Mouse (Mus musculus) hindbrain, postnatal 0 days (tissue): ENCODE measurements around the gene Slc36a3. TPM values are rescaled to one million over a fixed set of nuclear protein-coding genes. Genes with fewer than 3 reads are reported as not detected.
"Not testable (repeated sequence)": the region's sequence is repeated elsewhere in the genome, so short reads cannot be mapped to it uniquely, and the experiment has no call there.

Experiments
- ATAC-seq: fragments of 200-750 bp; cut with Nextera tagmentation; 2 replicates; pipeline ENCODE4 v1.8.0; 2017; ENCODE audit warnings: mild to moderate bottlenecking, moderate TSS enrichment, moderate library complexity
- DNase-seq: peaks from one replicate; pipeline ENCODE4 v3.0.0-alpha.2; 2015; ENCODE audit warnings: low spot score
- H3K27ac ChIP-seq: fragments of 300-500 bp; sonication (generic); 2 replicates; pipeline ENCODE4 v1.5.1; 2014; ENCODE audit warnings: mild to moderate bottlenecking
- H3K27me3 ChIP-seq: fragments of 300-500 bp; sonication (generic); 2 replicates; pipeline ENCODE4 v1.6.1; 2014; ENCODE audit warnings: low read length, mixed read lengths; ENCODE audit not compliant: insufficient read depth
- H3K36me3 ChIP-seq: fragments of 300-500 bp; sonication (generic); 2 replicates; pipeline ENCODE4 v1.6.1; 2014; ENCODE audit warnings: low read length, mixed read lengths; ENCODE audit not compliant: insufficient read depth
- H3K4me1 ChIP-seq: fragments of 300-500 bp; sonication (generic); 2 replicates; pipeline ENCODE4 v1.6.1; 2014; ENCODE audit warnings: antibody characterized with exemption, low read length, mixed read lengths; ENCODE audit not compliant: insufficient read depth
- H3K4me2 ChIP-seq: fragments of 300-500 bp; sonication (generic); 2 replicates; pipeline ENCODE4 v1.6.1; 2014; ENCODE audit warnings: low read depth, mild to moderate bottlenecking, low read length, moderate library complexity, mixed read lengths
- H3K4me3 ChIP-seq: fragments of 300-500 bp; sonication (generic); 2 replicates; pipeline ENCODE4 v1.5.1; 2014; ENCODE audit warnings: low read length
- H3K9ac ChIP-seq: fragments of 300-500 bp; sonication (generic); replicated peaks from 2 replicates; pipeline ENCODE4 v1.6.1; 2014; ENCODE audit warnings: mild to moderate bottlenecking, low read length, moderate library complexity, mixed read lengths
- H3K9me3 ChIP-seq: fragments of 300-500 bp; sonication (generic); 2 replicates; pipeline ENCODE4 v1.6.1; 2016; ENCODE audit warnings: low read length, mixed read lengths
- CTCF ChIP-seq: IDR thresholded peaks from 2 replicates; pipeline ENCODE4 v1.5.1; 2016; ENCODE audit warnings: antibody characterized with exemption, control low read depth, low read depth
- WGBS: fragments of 180-500 bp; shearing (Covaris S2); extraction: QIAGEN DNeasy Blood & Tissue Kit; methylation state at CpG from one replicate; pipeline ENCODE4 v1.1.7; 2014; 5-methylcytosine and 5-hydroxymethylcytosine counted together
- polyA plus RNA-seq: library from polyadenylated mRNA; unstranded; fragments of >200 nt; fragmentation: Nextera tagmentation; extraction: Ambion mirVana; gene quantifications from 2 replicates; pipeline ENCODE4 v1.2.1, GENCODE M21; 2015
- total RNA-seq: library from RNA; depleted of rRNA; stranded (reverse); fragments of >200 nt; gene quantifications from 2 replicates; pipeline ENCODE4 v1.2.3, GENCODE M21; 2014

Slc36a3 gene
- total and polyA plus RNA-seq, 2 experiments from 2014 or later, result not detected

GRCm38 (mm10) chr11:55120821-55121271 is 30.7 kb downstream of the Slc36a3 start:
- no peaks in the 10 kb centered on the region for H3K4me1 ChIP-seq
- peak overlapping the region; percentile 66; the same call in 1 of the 2 replicates for H3K27ac ChIP-seq
- no peaks in the 10 kb centered on the region for H3K36me3 ChIP-seq
- H3K9me3 ChIP-seq, result no peaks in the 10 kb centered on the region
- ATAC-seq (no peak), DNase-seq (no peak)
- H3K4me3 ChIP-seq, result no peak overlapping the region
- 75% methylated on average over 8 of the region's 8 CpGs for WGBS
- no peak overlapping the region for H3K4me2 ChIP-seq
- H3K9ac ChIP-seq, result no peak overlapping the region
- TF ChIP-seq CTCF, result no peak
- no peaks in the 10 kb centered on the region for H3K27me3 ChIP-seq

- ATAC-seq (no peak), DNase-seq (no peak)
- H3K4me3 ChIP-seq, result no peak overlapping the region
- H3K27ac ChIP-seq, result peak overlapping the region; percentile 66; the same call in 1 of the 2 replicates
- no peak for TF ChIP-seq CTCF
- no peak overlapping the region for H3K4me2 ChIP-seq
- no peaks in the 10 kb centered on the region for H3K36me3 ChIP-seq
- no peaks in the 10 kb centered on the region for H3K4me1 ChIP-seq
- no peak overlapping the region for H3K9ac ChIP-seq
- no peaks in the 10 kb centered on the region for H3K27me3 ChIP-seq
- H3K9me3 ChIP-seq, result no peaks in the 10 kb centered on the region
These were observed 31.2 kb downstream of the Slc36a3 start for GRCm38 (mm10) chr11:55120279-55120678.

DNA sequence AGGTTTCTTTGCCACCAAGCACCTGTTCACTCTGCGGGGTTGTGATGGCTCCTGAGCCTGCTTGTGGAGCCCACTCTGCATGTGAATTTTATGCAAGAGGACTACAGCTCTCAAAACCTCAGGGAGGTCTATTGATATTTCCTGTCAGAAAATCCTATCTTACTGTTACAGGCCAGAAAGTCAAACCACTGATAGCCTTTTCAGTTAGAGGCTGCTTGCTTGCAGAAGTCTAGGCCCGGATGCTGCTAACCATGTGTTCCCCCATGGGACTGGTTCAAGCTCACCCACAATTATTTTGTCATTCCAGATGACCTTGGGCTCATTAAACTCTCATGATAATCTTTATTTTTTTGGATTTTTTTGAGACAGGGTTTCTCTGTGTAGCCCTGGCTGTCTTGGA is 34.5 kb downstream of the Slc36a3 start:
- H3K9me3 ChIP-seq, result no peaks in the 10 kb centered on the region
- no peaks in the 10 kb centered on the region for H3K27me3 ChIP-seq
- no peak for DNase-seq
- H3K4me1 ChIP-seq, result no peaks in the 10 kb centered on the region
- no peak for ATAC-seq
- no peaks in the 10 kb centered on the region for H3K36me3 ChIP-seq
- H3K27ac ChIP-seq, result no peak overlapping the region
- WGBS, result 90% methylated on average over 2 of the region's 2 CpGs
- no peak overlapping the region for H3K9ac ChIP-seq
- H3K4me2 ChIP-seq, result no peak overlapping the region
- TF ChIP-seq CTCF, result no peak
- H3K4me3 ChIP-seq, result no peak overlapping the region

DNA sequence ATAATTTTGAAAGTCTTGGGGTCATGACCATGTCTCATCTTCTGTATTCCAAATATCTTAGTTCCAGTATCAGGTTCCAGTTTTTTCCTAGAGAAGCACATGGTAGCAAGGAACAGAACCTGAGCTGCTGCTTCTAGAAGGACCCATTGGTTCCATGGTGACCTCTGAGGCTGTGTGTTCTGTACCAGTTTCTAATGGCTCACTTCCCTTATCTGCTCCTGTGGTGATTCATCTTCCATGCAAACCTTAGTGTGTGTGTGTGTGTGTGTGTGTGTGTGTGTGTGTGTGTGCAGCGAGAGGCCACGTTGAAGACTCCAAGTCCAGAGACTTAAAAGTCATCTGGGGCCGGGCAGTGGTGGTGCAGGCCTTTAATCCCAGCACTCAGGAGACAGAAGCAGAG is 35.5 kb downstream of the Slc36a3 start:
- H3K27ac ChIP-seq, result no peak overlapping the region
- H3K4me2 ChIP-seq, result no peak overlapping the region
- no peak for TF ChIP-seq CTCF
- H3K4me1 ChIP-seq, result no peaks in the 10 kb centered on the region
- 94% methylated on average over 3 of the region's 3 CpGs for WGBS
- no peak overlapping the region for H3K4me3 ChIP-seq
- no peaks in the 10 kb centered on the region for H3K27me3 ChIP-seq
- H3K36me3 ChIP-seq, result no peaks in the 10 kb centered on the region
- ATAC-seq, result no peak
- H3K9ac ChIP-seq, result no peak overlapping the region
- DNase-seq, result no peak
- no peaks in the 10 kb centered on the region for H3K9me3 ChIP-seq

DNA sequence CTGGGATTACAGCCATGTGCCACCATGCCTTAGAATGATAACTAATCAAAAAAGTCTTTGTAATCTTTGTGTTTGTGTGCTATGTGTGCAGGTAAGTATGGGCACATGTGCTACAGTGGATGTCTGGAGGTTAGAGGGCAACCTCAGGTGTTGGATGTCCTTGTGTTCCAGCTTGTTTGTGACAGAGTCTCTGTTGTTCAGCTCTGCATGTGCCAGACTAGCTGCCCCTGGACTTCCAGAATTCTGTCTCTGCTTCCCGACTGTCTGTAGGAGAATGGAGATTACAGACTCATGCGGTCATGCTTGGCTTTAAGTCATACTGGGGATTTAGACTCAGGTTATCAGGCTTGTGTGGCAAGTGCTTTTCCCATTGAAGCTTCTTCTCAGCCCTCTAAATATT is 37.2 kb downstream of the Slc36a3 start:
- Histone ChIP-seq H3K4me2 (no peak overlapping the region), H3K36me3 (0 out of 2 replicates have a peak, but pooled peaks cover 2% of the 10 kb centered on the region), H3K4me3 (no peak overlapping the region), H3K27me3 (no peaks in the 10 kb centered on the region), H3K9me3 (no peaks in the 10 kb centered on the region), H3K27ac (no peak overlapping the region), H3K9ac (no peak overlapping the region), H3K4me1 (no peaks in the 10 kb centered on the region)
- no peak for ATAC-seq
- 70% methylated on average over 2 of the region's 2 CpGs for WGBS
- DNase-seq, result no peak
- no peak for TF ChIP-seq CTCF

GRCm38 (mm10) chr11:55113861-55114250 is 37.7 kb downstream of the Slc36a3 start:
- H3K4me3 ChIP-seq, ATAC-seq, H3K9me3 ChIP-seq, H3K27me3 ChIP-seq, H3K4me1 ChIP-seq, DNase-seq, H3K4me2 ChIP-seq, H3K9ac ChIP-seq, H3K27ac ChIP-seq, H3K36me3 ChIP-seq: not testable (repeated sequence)
- WGBS, result 41% methylated on average over 4 of the region's 4 CpGs

DNA sequence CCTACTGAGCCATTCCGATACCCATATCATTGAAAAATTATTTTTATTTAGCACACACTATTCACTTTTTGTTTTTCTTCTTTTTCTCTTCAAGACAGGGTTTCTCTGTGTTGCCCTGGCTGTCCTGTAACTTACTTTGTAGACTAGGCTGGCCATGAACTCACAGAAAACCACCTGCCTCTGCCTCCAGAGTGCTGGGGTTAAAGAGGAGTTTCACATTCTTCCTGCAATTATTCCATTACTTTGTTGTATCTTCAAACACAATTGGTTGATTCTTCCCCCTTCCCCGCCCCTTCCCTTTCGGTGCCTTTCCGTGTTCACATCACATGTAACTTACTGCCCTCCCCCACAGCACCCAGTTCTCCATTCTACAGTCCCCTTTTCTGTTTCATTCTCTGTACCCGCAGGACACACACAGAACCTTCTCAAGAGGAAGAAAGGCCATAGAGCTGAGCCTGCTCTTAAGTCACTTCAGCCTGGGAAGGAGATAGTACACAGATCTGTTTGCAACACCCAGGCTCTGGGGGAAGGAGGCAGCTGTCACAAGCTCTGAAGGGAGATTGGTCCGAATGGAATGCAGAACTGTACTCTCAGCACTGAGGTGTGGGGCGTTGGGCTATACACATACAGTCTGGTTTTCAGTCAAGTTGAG is 38.2 kb downstream of the Slc36a3 start:
- no peak overlapping the region for H3K9ac ChIP-seq
- no peak for TF ChIP-seq CTCF
- H3K27me3 ChIP-seq, result no peaks in the 10 kb centered on the region
- H3K4me3 ChIP-seq, result no peak overlapping the region
- H3K9me3 ChIP-seq, result no peaks in the 10 kb centered on the region
- WGBS, result 66% methylated on average over 7 of the region's 7 CpGs
- H3K4me2 ChIP-seq, result no peak overlapping the region
- no peak for ATAC-seq
- no peak for DNase-seq
- peaks cover 6% of the 10 kb centered on the region; the same call in 1 of the 2 replicates for H3K36me3 ChIP-seq
- no peaks in the 10 kb centered on the region for H3K4me1 ChIP-seq
- H3K27ac ChIP-seq, result no peak overlapping the region
